Mouse (Mus musculus) MEL (cell line): ENCODE data around the gene Slc37a4. TPM values are rescaled to one million over a fixed set of nuclear protein-coding genes. Genes with fewer than 3 reads are reported as not detected.

Experiments used
- DNase-seq: peaks from one replicate; pipeline ENCODE4 v3.0.0; 2011; ENCODE audit warnings: low read depth, low spot score
- H3K27ac ChIP-seq: 2 replicates; pipeline ENCODE4 v1.5.1; 2012; ENCODE audit warnings: low read depth, mild to moderate bottlenecking, control low read depth, low read length, moderate library complexity; ENCODE audit not compliant: control insufficient read depth
- H3K27me3 ChIP-seq, 2 experiments: fragments of 150-350 bp in 1 of 2; sonication (generic) in 1 of 2; 2 replicates each; pipeline ENCODE4 v1.6.1; 2012; ENCODE audit warnings: low read length in 2 of 2, mild to moderate bottlenecking in 2 of 2, improper control_type of control experiment in 1 of 2, moderate library complexity in 1 of 2; ENCODE audit not compliant: insufficient read depth in 2 of 2, control insufficient read depth in 1 of 2
- H3K36me3 ChIP-seq, 2 experiments: 2 replicates each; pipeline ENCODE4 v1.6.1; 2012 to 2014; ENCODE audit warnings: low read length in 2 of 2, improper control_type of control experiment in 1 of 2, inconsistent platforms in 1 of 2, mild to moderate bottlenecking in 1 of 2; ENCODE audit not compliant: insufficient read depth in 2 of 2, control insufficient read depth in 1 of 2
- H3K4me1 ChIP-seq, 2 experiments: fragments of 150-350 bp in 1 of 2; sonication (generic) in 1 of 2; 2 replicates each; pipeline ENCODE4 v1.6.1; 2012; ENCODE audit warnings: low read length in 2 of 2, improper control_type of control experiment in 1 of 2, mild to moderate bottlenecking in 1 of 2; ENCODE audit not compliant: insufficient read depth in 2 of 2, control insufficient read depth in 1 of 2
- H3K4me3 ChIP-seq, 2 experiments: fragments of 150-350 bp in 1 of 2; sonication (generic) in 1 of 2; 2 replicates each; pipeline ENCODE4 v1.5.1; 2012; ENCODE audit warnings: low read depth in 2 of 2, low read length in 2 of 2, mild to moderate bottlenecking in 2 of 2, moderate library complexity in 2 of 2, control low read depth in 1 of 2, improper control_type of control experiment in 1 of 2; ENCODE audit not compliant: control insufficient read depth in 1 of 2, insufficient read depth in 1 of 2
- H3K79me2 ChIP-seq: 2 replicates; pipeline ENCODE4 v1.6.1; 2012; ENCODE audit warnings: mild to moderate bottlenecking, low read length, moderate library complexity; ENCODE audit not compliant: control insufficient read depth, poor library complexity, insufficient read depth
- H3K9ac ChIP-seq: 2 replicates; pipeline ENCODE4 v1.6.1; 2012; ENCODE audit warnings: low read depth, mild to moderate bottlenecking, control low read depth, low read length, moderate library complexity; ENCODE audit not compliant: control insufficient read depth, poor library complexity, severe bottlenecking
- H3K9me3 ChIP-seq: fragments of 150-350 bp; sonication (generic); replicated peaks from 2 replicates; pipeline ENCODE4 v1.6.1; 2012; ENCODE audit warnings: mild to moderate bottlenecking, low read length, improper control_type of control experiment, moderate library complexity; ENCODE audit not compliant: insufficient read depth
- CHD1 ChIP-seq: IDR thresholded peaks from 2 replicates; pipeline ENCODE4 v1.6.1; 2012; ENCODE audit warnings: low read depth, mild to moderate bottlenecking, inconsistent platforms, low read length, improper control_type of control experiment
- CTCF ChIP-seq, 3 experiments: IDR thresholded peaks in 2 of 3; conservative IDR thresholded peaks in 1 of 3; 2 replicates each; pipeline ENCODE4 v1.5.1; 2011 to 2012; ENCODE audit warnings: low read length in 3 of 3, low read depth in 2 of 3, mild to moderate bottlenecking in 2 of 3, improper control_type of control experiment in 1 of 3, inconsistent platforms in 1 of 3, mixed read lengths in 1 of 3, moderate library complexity in 1 of 3; ENCODE audit not compliant: control insufficient read depth in 1 of 3, insufficient read depth in 1 of 3, poor library complexity in 1 of 3, severe bottlenecking in 1 of 3
- E2F4 ChIP-seq: IDR thresholded peaks from 2 replicates; pipeline ENCODE4 v1.6.1; 2011; ENCODE audit warnings: low read depth, low read length, improper control_type of control experiment, borderline replicate concordance
- EP300 ChIP-seq, 2 experiments: IDR thresholded peaks; 2 replicates each; pipeline ENCODE4 v1.6.1; 2011; ENCODE audit warnings: improper control_type of control experiment in 2 of 2, low read length in 2 of 2, low read depth in 1 of 2, mild to moderate bottlenecking in 1 of 2
- ETS1 ChIP-seq: IDR thresholded peaks from 2 replicates; pipeline ENCODE4 v1.6.1; 2012; ENCODE audit warnings: low read depth, mild to moderate bottlenecking, inconsistent platforms, low read length, improper control_type of control experiment, moderate library complexity
- GATA1 ChIP-seq: IDR thresholded peaks from 2 replicates; pipeline ENCODE4 v1.6.1; 2011; ENCODE audit warnings: low read depth, low read length, improper control_type of control experiment
- HCFC1 ChIP-seq: IDR thresholded peaks from 2 replicates; pipeline ENCODE4 v1.6.1; 2012; ENCODE audit warnings: low read depth, mild to moderate bottlenecking, inconsistent platforms, low read length, improper control_type of control experiment, moderate library complexity
- JUND ChIP-seq: IDR thresholded peaks from 2 replicates; pipeline ENCODE4 v1.6.1; 2011; ENCODE audit warnings: low read depth, mild to moderate bottlenecking, improper control_type of control experiment, low read length
- MAFK ChIP-seq: IDR thresholded peaks from 2 replicates; pipeline ENCODE4 v1.6.1; 2011; ENCODE audit warnings: low read depth, mild to moderate bottlenecking, low read length, improper control_type of control experiment, borderline replicate concordance
- MAX ChIP-seq: IDR thresholded peaks from 2 replicates; pipeline ENCODE4 v1.6.1; 2011; ENCODE audit warnings: low read length, improper control_type of control experiment
- MXI1 ChIP-seq: IDR thresholded peaks from 2 replicates; pipeline ENCODE4 v1.6.1; 2011; ENCODE audit warnings: mild to moderate bottlenecking, low read depth, low read length, improper control_type of control experiment
- MYC ChIP-seq: IDR thresholded peaks from 2 replicates; pipeline ENCODE4 v1.6.1; 2011; ENCODE audit warnings: low read depth, mild to moderate bottlenecking, low read length, improper control_type of control experiment, moderate library complexity
- NELFE ChIP-seq: IDR thresholded peaks from 2 replicates; pipeline ENCODE4 v1.6.1; 2011; ENCODE audit warnings: low read depth, low read length, improper control_type of control experiment
- POLR2A ChIP-seq, 2 experiments: IDR thresholded peaks; 2 replicates each; pipeline ENCODE4 v1.6.1; 2011 to 2012; ENCODE audit warnings: low read length in 2 of 2, mild to moderate bottlenecking in 2 of 2, control low read depth in 1 of 2, improper control_type of control experiment in 1 of 2, low read depth in 1 of 2, moderate library complexity in 1 of 2; ENCODE audit not compliant: control insufficient read depth in 1 of 2, insufficient read depth in 1 of 2, poor library complexity in 1 of 2
- POLR2AphosphoS2 ChIP-seq: IDR thresholded peaks from 2 replicates; pipeline ENCODE4 v1.6.1; 2011; ENCODE audit warnings: low read length, improper control_type of control experiment
- RAD21 ChIP-seq: IDR thresholded peaks from 2 replicates; pipeline ENCODE4 v1.6.1; 2011; ENCODE audit warnings: mild to moderate bottlenecking, low read depth, low read length, improper control_type of control experiment
- RCOR1 ChIP-seq: IDR thresholded peaks from 2 replicates; pipeline ENCODE4 v1.6.1; 2012; ENCODE audit warnings: low read depth, mild to moderate bottlenecking, inconsistent platforms, low read length, improper control_type of control experiment
- SMC3 ChIP-seq: IDR thresholded peaks from 2 replicates; pipeline ENCODE4 v1.6.1; 2011; ENCODE audit warnings: low read depth, low read length, improper control_type of control experiment
- TBP ChIP-seq: IDR thresholded peaks from 2 replicates; pipeline ENCODE4 v1.8.0; 2011; ENCODE audit warnings: low read depth, low read length, improper control_type of control experiment
- TCF12 ChIP-seq: IDR thresholded peaks from 2 replicates; pipeline ENCODE4 v1.6.1; 2014; ENCODE audit warnings: low read depth, mild to moderate bottlenecking, inconsistent platforms, low read length, improper control_type of control experiment, moderate library complexity
- UBTF ChIP-seq: IDR thresholded peaks from 2 replicates; pipeline ENCODE4 v1.6.1; 2012; ENCODE audit warnings: low read depth, mild to moderate bottlenecking, inconsistent platforms, low read length, improper control_type of control experiment, moderate library complexity, borderline replicate concordance; ENCODE audit not compliant: insufficient read depth
- USF1 ChIP-seq: IDR thresholded peaks from 2 replicates; pipeline ENCODE4 v1.6.1; 2014; ENCODE audit warnings: low read depth, mild to moderate bottlenecking, inconsistent platforms, low read length, improper control_type of control experiment, moderate library complexity
- USF2 ChIP-seq, 2 experiments: IDR thresholded peaks; 2 replicates each; pipeline ENCODE4 v1.6.1; 2011 to 2012; ENCODE audit warnings: improper control_type of control experiment in 2 of 2, low read length in 2 of 2, borderline replicate concordance in 1 of 2, inconsistent platforms in 1 of 2, low read depth in 1 of 2, mild to moderate bottlenecking in 1 of 2; ENCODE audit not compliant: insufficient read depth in 1 of 2
- ZMIZ1 ChIP-seq: IDR thresholded peaks from 2 replicates; pipeline ENCODE4 v1.6.1; 2012; ENCODE audit warnings: low read depth, mild to moderate bottlenecking, inconsistent platforms, low read length, improper control_type of control experiment, moderate library complexity
- ZNF384 ChIP-seq: IDR thresholded peaks from 2 replicates; pipeline ENCODE4 v1.6.1; 2012; ENCODE audit warnings: low read depth, mild to moderate bottlenecking, inconsistent platforms, low read length, improper control_type of control experiment
- polyA plus RNA-seq, 2 experiments: library from polyadenylated mRNA; stranded (reverse) in 1 of 2; unstranded in 1 of 2; fragments of >175 nt in 1 of 2; fragments of >200 nt in 1 of 2; gene quantifications; 2 replicates each; pipeline versions ENCODE4 v1.2.1 to v1.2.4; 2012; ENCODE audit warnings: low replicate concordance in 2 of 2, low read depth in 1 of 2; ENCODE audit not compliant: insufficient read length in 2 of 2, insufficient read depth in 1 of 2, missing spikeins in 1 of 2
- total RNA-seq: library from RNA; depleted of rRNA; stranded (reverse); fragments of 300-350 nt; gene quantifications from 2 replicates; pipeline ENCODE4 v1.2.3, GENCODE M21; 2012

The Slc37a4 gene
- total and polyA plus RNA-seq, 3 experiments = 29.0 to 35.3 TPM; not detected in 1

GRCm38 (mm10) chr9:44387221-44387620, 9.4 kb upstream of the Slc37a4 start:
- no peaks in the 10 kb centered on the region for H3K9me3 ChIP-seq
- no peaks in the 10 kb centered on the region for H3K27me3 ChIP-seq
- no peak overlapping the region for H3K27ac ChIP-seq
- H3K9ac ChIP-seq = no peak overlapping the region
- H3K4me1 ChIP-seq = no peaks in the 10 kb centered on the region
- H3K36me3 ChIP-seq = peaks cover 0 to 17% of the 10 kb centered on the region in 2 experiments; a peak in 2 of 4 replicates
- no peak overlapping the region for H3K4me3 ChIP-seq
- no peak for DNase-seq
- TF ChIP-seq MXI1 = no peak
- no peak for TF ChIP-seq RCOR1
- no peak for TF ChIP-seq NELFE
- no peak for TF ChIP-seq MAX
- TF ChIP-seq ETS1 = no peak
- TF ChIP-seq GATA1 = no peak
- no peak for TF ChIP-seq ZMIZ1
- no peak for TF ChIP-seq MAFK
- TF ChIP-seq SMC3 = no peak
- TF ChIP-seq EP300 (IDR thresholded peaks at IDR 0.05; ENCODE audit: low read depth in 1 of 2, low read length in 2 of 2) = no peak
- TF ChIP-seq UBTF = no peak
- TF ChIP-seq HCFC1 = no peak
- no peak for TF ChIP-seq ZNF384
- no peak for TF ChIP-seq TBP
- TF ChIP-seq E2F4 = no peak
- TF ChIP-seq CTCF (IDR thresholded peaks at IDR 0.05 in 2 of 3, conservative IDR thresholded peaks at IDR 0.05 in 1 of 3; ENCODE audit: control insufficient read depth in 1 of 3, insufficient read depth in 1 of 3, low read depth in 2 of 3, low read length in 3 of 3, poor library complexity in 1 of 3, severe bottlenecking in 1 of 3) = no peak
- no peak for TF ChIP-seq TCF12
- no peak for TF ChIP-seq POLR2AphosphoS2
- TF ChIP-seq JUND = no peak
- no peak; a peak in 1 of 4 replicates for TF ChIP-seq POLR2A (IDR thresholded peaks at IDR 0.05; ENCODE audit: control insufficient read depth in 1 of 2, insufficient read depth in 1 of 2, low read depth in 1 of 2, low read length in 2 of 2, poor library complexity in 1 of 2)
- H3K79me2 ChIP-seq = no peaks in the 10 kb centered on the region

GRCm38 (mm10) chr9:44389273-44389672, 7.4 kb upstream of the Slc37a4 start:
- no peaks in the 10 kb centered on the region for H3K79me2 ChIP-seq
- no peak overlapping the region for H3K27ac ChIP-seq
- TF ChIP-seq CHD1 (no peak), SMC3 (peak; percentile 50), USF2 (IDR thresholded peaks at IDR 0.05; ENCODE audit: borderline replicate concordance in 1 of 2, insufficient read depth in 1 of 2, low read depth in 1 of 2, low read length in 2 of 2) (no peak), ZMIZ1 (no peak), E2F4 (no peak), MYC (no peak), MAFK (no peak), USF1 (no peak), CTCF (IDR thresholded peaks at IDR 0.05 in 2 of 3, conservative IDR thresholded peaks at IDR 0.05 in 1 of 3; ENCODE audit: control insufficient read depth in 1 of 3, insufficient read depth in 1 of 3, low read depth in 2 of 3, low read length in 3 of 3, poor library complexity in 1 of 3, severe bottlenecking in 1 of 3) (peak; percentile 75 to 81 (median 78)), RAD21 (peak; percentile 9)
- TF ChIP-seq, all 39 proteins: peak for 3
- H3K36me3 ChIP-seq = peaks cover 0 to 14% of the 10 kb centered on the region in 2 experiments; a peak in 2 of 4 replicates
- H3K9me3 ChIP-seq = no peaks in the 10 kb centered on the region
- no peak overlapping the region for H3K9ac ChIP-seq
- no peak overlapping the region for H3K4me3 ChIP-seq
- DNase-seq = peak; percentile 68
- no peaks in the 10 kb centered on the region for H3K4me1 ChIP-seq
- H3K27me3 ChIP-seq = no peaks in the 10 kb centered on the region
